Mouse (Mus musculus) kidney, adult 2 months (tissue): ENCODE results near the gene Gal3st2. TPM values are rescaled to one million over a fixed set of nuclear protein-coding genes. Genes with fewer than 3 reads are reported as not detected.
"Not testable (repeated sequence)": the region's sequence is repeated elsewhere in the genome, so short reads cannot be mapped to it uniquely, and the experiment has no call there.

Source experiments
- DNase-seq: peaks from one replicate; pipeline ENCODE4 v3.0.0; 2021
- H3K27ac ChIP-seq: fragments of 200-500 bp; 2 replicates; pipeline ENCODE4 v1.5.1; 2012; ENCODE audit warnings: low read depth, low read length, control low read depth, inconsistent platforms; ENCODE audit not compliant: insufficient read depth
- H3K27me3 ChIP-seq: fragments of 200-500 bp; replicated peaks from 2 replicates; pipeline ENCODE4 v1.6.1; 2012; ENCODE audit warnings: mild to moderate bottlenecking, moderate library complexity, low read length, inconsistent platforms; ENCODE audit not compliant: control insufficient read depth, insufficient read depth
- H3K36me3 ChIP-seq: fragments of 200-500 bp; 2 replicates; pipeline ENCODE4 v1.6.1; 2012; ENCODE audit warnings: mild to moderate bottlenecking, moderate library complexity, low read length, inconsistent platforms; ENCODE audit not compliant: control insufficient read depth, insufficient read depth
- H3K4me1 ChIP-seq: fragments of 200-500 bp; 2 replicates; pipeline ENCODE4 v1.6.1; 2011; ENCODE audit warnings: low read length; ENCODE audit not compliant: control insufficient read depth, insufficient read depth
- H3K4me3 ChIP-seq: fragments of 200-500 bp; 2 replicates; pipeline ENCODE4 v1.5.1; 2011; ENCODE audit warnings: mild to moderate bottlenecking, low read depth, low read length, control low read depth; ENCODE audit not compliant: insufficient read depth
- CTCF ChIP-seq: fragments of 200-500 bp; conservative IDR thresholded peaks from 2 replicates; pipeline ENCODE4 v1.5.1; 2011; ENCODE audit warnings: low read depth, mild to moderate bottlenecking, control low read depth, low read length, moderate library complexity, mixed read lengths; ENCODE audit not compliant: insufficient read depth, insufficient read length
- POLR2A ChIP-seq: fragments of 200-500 bp; IDR thresholded peaks from one replicate; pipeline ENCODE4 v1.6.1; 2011; ENCODE audit warnings: low read depth, low read length, control low read depth
- WGBS: fragments of 180-500 bp; shearing (Covaris S2); methylation state at CpG from one replicate; pipeline ENCODE4 v1.1.7; 2018; 5-methylcytosine and 5-hydroxymethylcytosine counted together
- polyA plus RNA-seq: library from polyadenylated mRNA; depleted of rRNA; stranded (reverse); fragments of >200 nt; gene quantifications from 2 replicates; pipeline ENCODE4 v1.2.3, GENCODE M21; 2012

Gene Gal3st2
- polyA plus RNA-seq, 1 experiment: 0.19 TPM

GRCm38 (mm10) chr1:93837335-93837734 lies 23.8 kb upstream of the Gal3st2 start:
- Histone ChIP-seq H3K4me3 (no peak overlapping the region), H3K27ac (no peak overlapping the region), H3K27me3 (no peaks in the 10 kb centered on the region), H3K36me3 (no peaks in the 10 kb centered on the region; the same call in none of the 2 replicates), H3K4me1 (no peaks in the 10 kb centered on the region)
- 96% methylated on average over 8 of the region's 8 CpGs for WGBS
- no peak for DNase-seq
- no peak for TF ChIP-seq CTCF

DNA sequence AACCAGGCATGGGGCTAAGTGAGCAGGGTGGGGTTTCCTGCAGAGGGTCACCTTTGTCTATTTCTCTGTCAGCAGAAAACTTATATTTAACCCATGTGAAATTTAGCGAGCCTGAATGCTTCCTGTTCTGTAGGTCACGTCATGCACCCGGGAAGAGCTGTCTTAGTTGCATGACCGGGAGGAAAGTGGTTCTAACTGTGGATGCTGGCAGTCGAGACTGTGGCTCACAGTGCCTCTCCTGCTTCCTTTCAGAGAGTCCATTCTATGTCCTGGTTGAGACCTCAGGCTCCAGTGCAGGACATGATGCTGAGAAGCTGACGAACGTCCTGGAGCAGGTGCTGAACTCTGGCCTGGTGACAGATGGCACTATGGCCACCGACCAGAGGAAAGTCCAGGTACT lies 22.5 kb upstream of the Gal3st2 start:
- not testable (repeated sequence) for H3K27ac ChIP-seq, H3K27me3 ChIP-seq, H3K4me1 ChIP-seq, DNase-seq, H3K4me3 ChIP-seq, H3K36me3 ChIP-seq
- WGBS: 69% methylated on average over 8 of the region's 8 CpGs

- H3K36me3 ChIP-seq, H3K27me3 ChIP-seq, H3K4me1 ChIP-seq, H3K4me3 ChIP-seq, H3K27ac ChIP-seq, DNase-seq: not testable (repeated sequence)
- 46% methylated on average over 2 of the region's 3 CpGs for WGBS
These were observed 15.2 kb upstream of the Gal3st2 start for GRCm38 (mm10) chr1:93845766-93846366.

- not testable (repeated sequence) for H3K27ac ChIP-seq, H3K4me3 ChIP-seq, H3K36me3 ChIP-seq, DNase-seq, H3K27me3 ChIP-seq, H3K4me1 ChIP-seq
- 74% methylated on average over 4 of the region's 4 CpGs for WGBS
These were observed 5.3 kb upstream of the Gal3st2 start for GRCm38 (mm10) chr1:93855790-93856189.

DNA sequence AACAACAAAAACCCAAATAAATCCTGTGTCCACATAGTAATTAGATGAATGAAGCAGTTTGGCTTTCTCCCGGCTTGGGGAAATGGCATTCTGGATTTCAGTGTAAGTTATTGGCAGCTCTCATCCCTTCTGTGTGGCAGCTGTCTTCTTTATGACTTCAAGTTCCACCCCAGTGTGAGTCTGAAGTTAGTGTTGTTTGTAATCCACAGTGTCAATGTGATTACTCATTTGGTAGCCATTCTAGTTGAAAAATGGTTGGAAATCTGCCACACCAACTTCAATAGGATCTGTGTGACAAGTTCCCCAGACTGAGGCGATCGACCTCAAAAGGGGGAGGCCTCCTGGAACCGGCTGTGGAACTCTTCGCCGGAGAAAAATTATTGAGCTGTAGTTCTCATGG lies 3.7 kb upstream of the Gal3st2 start:
- Histone ChIP-seq H3K4me1 (peaks cover 4% of the 10 kb centered on the region; the same call in 1 of the 2 replicates), H3K27ac (no peak overlapping the region), H3K27me3 (no peaks in the 10 kb centered on the region), H3K4me3 (no peak overlapping the region), H3K36me3 (no peaks in the 10 kb centered on the region)
- 30% methylated on average over 6 of the region's 6 CpGs for WGBS
- TF ChIP-seq CTCF (no peak), POLR2A (no peak)
- no peak for DNase-seq

GRCm38 (mm10) chr1:93857991-93858390 lies 3.1 kb upstream of the Gal3st2 start:
- 12% methylated on average over 3 of the region's 3 CpGs for WGBS
- Histone ChIP-seq H3K27me3 (no peaks in the 10 kb centered on the region), H3K4me1 (peaks cover 4% of the 10 kb centered on the region; the same call in 1 of the 2 replicates), H3K4me3 (no peak overlapping the region), H3K27ac (no peak overlapping the region), H3K36me3 (no peaks in the 10 kb centered on the region)
- TF ChIP-seq POLR2A (no peak), CTCF (no peak)
- peak; percentile 54 for DNase-seq

- TF ChIP-seq POLR2A (no peak), CTCF (no peak)
- DNase-seq: no peak
- Histone ChIP-seq H3K27me3 (no peaks in the 10 kb centered on the region), H3K27ac (no peak overlapping the region), H3K36me3 (no peaks in the 10 kb centered on the region), H3K4me1 (peaks cover 4% of the 10 kb centered on the region; the same call in 1 of the 2 replicates), H3K4me3 (no peak overlapping the region)
These were observed 1.5 kb upstream of the Gal3st2 start for GRCm38 (mm10) chr1:93859619-93860018.

- not testable (repeated sequence) for H3K4me1 ChIP-seq, H3K4me3 ChIP-seq, H3K27ac ChIP-seq, H3K27me3 ChIP-seq, H3K36me3 ChIP-seq, DNase-seq
- WGBS: 47% methylated on average over 1 of the region's 1 CpGs
These were observed 10.5 kb downstream of the Gal3st2 start for GRCm38 (mm10) chr1:93871594-93872105.

GRCm38 (mm10) chr1:93874405-93874804 lies 13.3 kb downstream of the Gal3st2 start:
- not testable (repeated sequence) for H3K27me3 ChIP-seq, H3K4me1 ChIP-seq, H3K4me3 ChIP-seq, H3K27ac ChIP-seq, H3K36me3 ChIP-seq, DNase-seq
- WGBS: 92% methylated on average over 16 of the region's 22 CpGs

DNA sequence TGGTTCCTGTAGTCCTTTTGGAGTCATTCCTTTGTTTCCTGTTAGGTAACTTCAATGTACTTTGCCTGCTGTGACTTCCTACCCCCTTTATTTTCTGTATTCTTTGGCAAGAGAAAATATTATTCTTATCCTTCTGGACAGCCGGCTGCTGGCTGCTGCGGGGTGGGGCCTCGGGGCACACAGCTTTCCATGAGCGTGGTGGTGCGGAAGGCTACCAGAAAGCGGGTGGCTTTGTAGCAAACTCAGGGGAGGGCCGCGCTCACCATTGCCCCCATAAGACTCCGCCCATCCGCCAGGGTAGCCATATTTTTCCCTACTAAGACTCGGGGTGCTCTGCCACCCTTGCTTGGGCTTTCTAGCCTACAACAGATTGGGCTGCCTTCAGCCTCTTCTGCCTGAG lies 20.7 kb downstream of the Gal3st2 start:
- H3K36me3 ChIP-seq, H3K4me1 ChIP-seq, DNase-seq, H3K4me3 ChIP-seq, H3K27ac ChIP-seq, H3K27me3 ChIP-seq: not testable (repeated sequence)
- WGBS: no CpG with 5 or more reads among the region's 11 CpGs
